ENCODE assay signal across 24 mouse cellular contexts in genomic region chr16:92330966-92331365, GRCm38 (mm10). TPM values are rescaled to one million over a fixed set of nuclear protein-coding genes. Genes with fewer than 3 reads are reported as not detected.
DNase-seq lines count a peak whose midpoint lies in the region; ATAC-seq lines count a peak whose summit lies in the region.
"Had no signal": no experiment of that assay in that cellular context is flagged by ENCODE, and none has a peak within 500 bp of the region (broad histone marks: within the 10 kb centered on the region; RNA-seq: fewer than 3 reads in every experiment).

No protein-coding gene starts in this region.

- no peaks in the 10 kb centered on the region for H3K36me3 ChIP-seq in heart, embryonic 10.5 days
- H3K36me3 ChIP-seq in hindbrain, embryonic 10.5 days: no peaks in the 10 kb centered on the region
- no peaks in the 10 kb centered on the region for H3K36me3 ChIP-seq in hindbrain, embryonic 13.5 days
- H3K36me3 ChIP-seq in liver, embryonic 12.5 days: no peaks in the 10 kb centered on the region
- H3K36me3 ChIP-seq: forebrain, embryonic 12.5 days; hindbrain, embryonic 12.5 days; intestine, embryonic 15.5 days; liver, embryonic 13.5 days; midbrain, embryonic 15.5 days had no signal

- no peaks in the 10 kb centered on the region for H3K9me3 ChIP-seq in heart, embryonic 10.5 days
- no peaks in the 10 kb centered on the region for H3K9me3 ChIP-seq in hindbrain, embryonic 10.5 days
- no peaks in the 10 kb centered on the region for H3K9me3 ChIP-seq in hindbrain, embryonic 13.5 days
- no peaks in the 10 kb centered on the region for H3K9me3 ChIP-seq in liver, embryonic 12.5 days (replicated peaks)
- H3K9me3 ChIP-seq: forebrain, embryonic 12.5 days; hindbrain, embryonic 12.5 days; intestine, embryonic 15.5 days; liver, embryonic 13.5 days; megakaryocyte, embryonic 14.5 days; midbrain, embryonic 15.5 days had no signal

- H3K4me2 ChIP-seq in hindbrain, embryonic 13.5 days: no peak overlapping the region
- no peak overlapping the region for H3K4me2 ChIP-seq in liver, embryonic 12.5 days
- H3K4me2 ChIP-seq: forebrain, embryonic 12.5 days; hindbrain, embryonic 12.5 days; intestine, embryonic 15.5 days; liver, embryonic 13.5 days; midbrain, embryonic 15.5 days had no signal

- H3K9ac ChIP-seq in hindbrain, embryonic 13.5 days: no peak overlapping the region
- no peak overlapping the region for H3K9ac ChIP-seq in liver, embryonic 12.5 days
- H3K9ac ChIP-seq: forebrain, embryonic 12.5 days; hindbrain, embryonic 12.5 days; intestine, embryonic 15.5 days; liver, embryonic 13.5 days; midbrain, embryonic 15.5 days had no signal

- WGBS in heart, embryonic 10.5 days: 49% methylated on average over 5 of the region's 5 CpGs
- WGBS in hindbrain, embryonic 10.5 days: 82% methylated on average over 5 of the region's 5 CpGs
- 87% methylated on average over 5 of the region's 5 CpGs for WGBS in hindbrain, embryonic 13.5 days
- WGBS in liver, embryonic 12.5 days (ENCODE audit: insufficient replicate concordance): 46% methylated on average over 5 of the region's 5 CpGs

- ATAC-seq in hindbrain, embryonic 13.5 days (ENCODE audit: low FRiP score): no peak
- ATAC-seq in liver, embryonic 12.5 days: 0 out of 2 replicates have a peak, but pooled peaks have one; percentile 32
- ATAC-seq: activated CD4-positive, CD25-positive, alpha-beta regulatory T cell, adult 4 months; intestine, embryonic 15.5 days; midbrain, embryonic 15.5 days had no signal

- peaks cover 35% of the 10 kb centered on the region for H3K4me1 ChIP-seq in heart, embryonic 10.5 days
- H3K4me1 ChIP-seq in hindbrain, embryonic 10.5 days (replicated peaks): peaks cover 30% of the 10 kb centered on the region
- H3K4me1 ChIP-seq in hindbrain, embryonic 13.5 days (replicated peaks): peaks cover 7% of the 10 kb centered on the region; the same call in 1 of the 2 replicates
- H3K4me1 ChIP-seq in liver, embryonic 12.5 days: peaks cover 3% of the 10 kb centered on the region; the same call in 1 of the 2 replicates
- H3K4me1 ChIP-seq: intestine, embryonic 15.5 days; liver, embryonic 13.5 days; midbrain, embryonic 15.5 days had no signal

- no peaks in the 10 kb centered on the region for H3K27me3 ChIP-seq in heart, embryonic 10.5 days (ENCODE audit: insufficient read depth, poor library complexity, severe bottlenecking)
- H3K27me3 ChIP-seq in hindbrain, embryonic 10.5 days (ENCODE audit: insufficient read depth, poor library complexity, severe bottlenecking): peaks cover 18% of the 10 kb centered on the region; the same call in 1 of the 2 replicates
- H3K27me3 ChIP-seq in hindbrain, embryonic 13.5 days: 0 out of 2 replicates have a peak, but pooled peaks cover 11% of the 10 kb centered on the region
- peaks cover 17% of the 10 kb centered on the region for H3K27me3 ChIP-seq in liver, embryonic 12.5 days (replicated peaks)
- H3K27me3 ChIP-seq: hindbrain, embryonic 12.5 days; intestine, embryonic 15.5 days; midbrain, embryonic 15.5 days had no signal

- H3K4me3 ChIP-seq in heart, embryonic 10.5 days: no peak overlapping the region
- no peak overlapping the region for H3K4me3 ChIP-seq in hindbrain, embryonic 10.5 days
- H3K4me3 ChIP-seq in hindbrain, embryonic 13.5 days: no peak overlapping the region
- H3K4me3 ChIP-seq in liver, embryonic 12.5 days: no peak overlapping the region
- H3K4me3 ChIP-seq: forebrain, embryonic 12.5 days; hindbrain, embryonic 12.5 days; intestine, embryonic 15.5 days; layer of hippocampus, adult 2 months; liver, embryonic 13.5 days; megakaryocyte, embryonic 14.5 days; midbrain, embryonic 15.5 days had no signal

- H3K27ac ChIP-seq in heart, embryonic 10.5 days: peak overlapping the region; percentile 13; the same call in 1 of the 2 replicates
- H3K27ac ChIP-seq in hindbrain, embryonic 10.5 days: 0 out of 2 replicates have a peak overlapping the region, but pooled peaks have one; percentile 40
- H3K27ac ChIP-seq in hindbrain, embryonic 13.5 days: no peak overlapping the region
- no peak overlapping the region for H3K27ac ChIP-seq in liver, embryonic 12.5 days
- H3K27ac ChIP-seq: forebrain, embryonic 12.5 days; hindbrain, embryonic 12.5 days; intestine, embryonic 15.5 days; layer of hippocampus, adult 2 months; liver, embryonic 13.5 days; midbrain, embryonic 15.5 days had no signal

- DNase-seq in heart, embryonic 10.5 days (ENCODE audit: low spot score): no peak
- DNase-seq in heart, adult 8-10 months (ENCODE audit: low spot score): no peak
- no peak for DNase-seq in hindbrain, embryonic 10.5 days (ENCODE audit: low spot score)
- peak; percentile 70 for DNase-seq in cerebellum, adult 9-10 months
- no peak for DNase-seq in right cerebral cortex, postnatal 36 days (ENCODE audit: low spot score in 2 of 2)
- DNase-seq in T-cell, adult 2 months (ENCODE audit: low spot score): no peak
- DNase-seq: adrenal gland, postnatal 25 days; gastrocnemius, postnatal 14 days; kidney, postnatal 10 days; liver, embryonic 13.5 days; lung, postnatal 10 days; thymus, postnatal 4 days had no signal

RNA-seq across cellular contexts. Expression of gene Fam243, which starts 9.7 kb away (rescaled TPM):
- 0.10 TPM in 1 of 2 replicates, not detected in the other for polyA plus RNA-seq in heart, embryonic 10.5 days (2016; fragmentation: Nextera tagmentation; extraction: Ambion mirVana)
- total RNA-seq in heart, adult 8-10 months (2022): under 1 TPM; 0.24 to 0.86 (median 0.42) TPM
- not detected in 2 replicates for polyA plus RNA-seq in hindbrain, embryonic 10.5 days (2016; fragmentation: Nextera tagmentation; extraction: Ambion mirVana)
- not detected in 2 replicates for polyA plus RNA-seq in hindbrain, embryonic 13.5 days (2015; fragmentation: Nextera tagmentation; extraction: Ambion mirVana)
- polyA plus RNA-seq in liver, embryonic 12.5 days (2016; fragmentation: Nextera tagmentation; extraction: Ambion mirVana): not detected in 2 replicates
- total RNA-seq: adrenal gland, postnatal 25 days; gastrocnemius, postnatal 14 days; layer of hippocampus, adult 2 months; left cerebral cortex, postnatal 36 days; neutrophil, adult 5-6 weeks had no signal
- polyA plus RNA-seq: activated CD4-positive, CD25-positive, alpha-beta regulatory T cell, adult 4 months; forebrain, embryonic 12.5 days; frontal cortex, adult 2 months; intestine, embryonic 15.5 days; liver, embryonic 13.5 days had no signal

RNA-seq across cellular contexts. Expression of gene Kcne1, which starts 28.3 kb away (rescaled TPM):
- polyA plus RNA-seq in heart, embryonic 10.5 days (2016; fragmentation: Nextera tagmentation; extraction: Ambion mirVana): 21.3 and 54.9 TPM in 2 replicates
- total RNA-seq in heart, adult 8-10 months (2022): 1 to 10 TPM; 2.7 to 7.8 (median 4.7) TPM
- polyA plus RNA-seq in hindbrain, embryonic 10.5 days (2016; fragmentation: Nextera tagmentation; extraction: Ambion mirVana): 1.0 and 1.3 TPM in 2 replicates
- polyA plus RNA-seq in hindbrain, embryonic 13.5 days (2015; fragmentation: Nextera tagmentation; extraction: Ambion mirVana): 0.22 and 0.39 TPM in 2 replicates
- polyA plus RNA-seq in liver, embryonic 12.5 days (2016; fragmentation: Nextera tagmentation; extraction: Ambion mirVana): 0.41 TPM in 1 of 2 replicates, not detected in the other
- total RNA-seq: adrenal gland, postnatal 25 days; gastrocnemius, postnatal 14 days; layer of hippocampus, adult 2 months; left cerebral cortex, postnatal 36 days; neutrophil, adult 5-6 weeks had no signal
- polyA plus RNA-seq: activated CD4-positive, CD25-positive, alpha-beta regulatory T cell, adult 4 months; midbrain, embryonic 15.5 days had no signal

RNA-seq across cellular contexts. Expression of gene Smim11, which starts 29.9 kb away (rescaled TPM):
- polyA plus RNA-seq in heart, embryonic 10.5 days (2016; fragmentation: Nextera tagmentation; extraction: Ambion mirVana): 114 and 117 TPM in 2 replicates
- total RNA-seq in heart, adult 8-10 months (2022): 10 to 100 TPM; 84.4 to 94.5 (median 88.3) TPM
- polyA plus RNA-seq in hindbrain, embryonic 10.5 days (2016; fragmentation: Nextera tagmentation; extraction: Ambion mirVana): 131 and 136 TPM in 2 replicates
- polyA plus RNA-seq in hindbrain, embryonic 13.5 days (2015; fragmentation: Nextera tagmentation; extraction: Ambion mirVana): 77.9 and 86.6 TPM in 2 replicates
- 76.4 and 76.8 TPM in 2 replicates for polyA plus RNA-seq in liver, embryonic 12.5 days (2016; fragmentation: Nextera tagmentation; extraction: Ambion mirVana)

RNA-seq across cellular contexts. Expression of gene Kcne2, which starts 38.8 kb away (rescaled TPM):
- polyA plus RNA-seq in heart, embryonic 10.5 days (2016; fragmentation: Nextera tagmentation; extraction: Ambion mirVana): 0.95 and 2.0 TPM in 2 replicates
- total RNA-seq in heart, adult 8-10 months (2022): not detected
- polyA plus RNA-seq in hindbrain, embryonic 10.5 days (2016; fragmentation: Nextera tagmentation; extraction: Ambion mirVana): 1.4 and 13.1 TPM in 2 replicates
- polyA plus RNA-seq in hindbrain, embryonic 13.5 days (2015; fragmentation: Nextera tagmentation; extraction: Ambion mirVana): 22.7 and 49.7 TPM in 2 replicates
- 0.13 TPM in 1 of 2 replicates, not detected in the other for polyA plus RNA-seq in liver, embryonic 12.5 days (2016; fragmentation: Nextera tagmentation; extraction: Ambion mirVana)
- total RNA-seq: adrenal gland, postnatal 25 days; gastrocnemius, postnatal 14 days; neutrophil, adult 5-6 weeks had no signal
- polyA plus RNA-seq: activated CD4-positive, CD25-positive, alpha-beta regulatory T cell, adult 4 months; intestine, embryonic 15.5 days had no signal

Comparison
In these comparisons a context has a peak if more than half of its experiments do, and no peak if none do; other contexts are left out.
1. H3K27ac ChIP-seq: peak in heart, embryonic 10.5 days (single experiment) and hindbrain, embryonic 10.5 days (single experiment); none in hindbrain, embryonic 13.5 days (single experiment) and liver, embryonic 12.5 days (single experiment).